Mouse (Mus musculus) bone marrow macrophage, adult 2 months (primary cell): ENCODE measurements around the gene Tmem160.

Source experiments
- CTCF ChIP-seq: IDR thresholded peaks from 2 replicates; pipeline ENCODE4 v1.5.1; 2012; ENCODE audit warnings: low read depth, mild to moderate bottlenecking, low read length, moderate library complexity
- POLR2A ChIP-seq: IDR thresholded peaks from 2 replicates; pipeline ENCODE4 v1.6.1; 2012; ENCODE audit warnings: mild to moderate bottlenecking, low read depth, low read length, borderline replicate concordance

GRCm38 (mm10) chr7:16405516-16406351 lies 46.8 kb upstream of the Tmem160 start:
- TF ChIP-seq POLR2A (no peak), CTCF (no peak)
